ENCODE assay signal across 8 mouse cellular contexts in the genomic region with DNA sequence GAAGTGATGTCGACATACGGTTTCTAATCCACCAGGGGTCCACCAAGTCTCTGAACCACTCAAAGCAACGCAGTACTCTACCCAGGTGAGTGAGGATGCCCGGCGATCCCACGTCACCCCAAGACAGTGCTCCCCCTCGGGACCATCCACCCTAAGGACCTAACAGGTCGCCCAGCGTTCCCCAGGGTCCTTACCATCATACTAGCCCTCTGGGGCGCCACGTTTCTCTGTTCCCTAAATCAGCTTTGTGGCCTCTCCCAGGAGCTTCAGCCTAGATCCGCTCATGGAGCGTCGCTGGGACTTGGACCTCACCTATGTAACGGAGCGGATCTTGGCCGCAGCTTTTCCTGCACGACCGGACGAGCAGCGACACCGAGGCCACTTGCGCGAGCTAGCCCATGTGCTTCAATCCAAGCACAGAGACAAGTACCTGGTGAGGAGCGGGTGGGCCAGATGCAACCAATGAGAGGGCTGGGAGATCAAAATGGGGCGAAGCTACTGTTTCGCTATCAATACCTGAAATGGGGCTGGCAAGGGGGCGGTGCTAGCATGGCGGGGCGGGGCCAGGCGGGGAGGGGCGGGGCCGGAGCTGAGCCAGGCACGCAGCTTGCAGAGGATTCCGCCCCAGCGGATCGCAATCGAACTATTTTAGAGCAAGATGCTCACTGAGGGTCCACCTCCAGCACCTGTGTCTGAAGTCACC. TPM values are rescaled to one million over a fixed set of nuclear protein-coding genes. Genes with fewer than 3 reads are reported as not detected.
A peak's percentile ranks its signal among the peaks of the same experiment; 100 is the strongest.
DNase-seq lines count a peak whose midpoint lies in the region; ATAC-seq and TF ChIP-seq lines count a peak whose summit lies in the region.

No protein-coding gene starts in this region.

- H3K4me2 ChIP-seq in hindbrain, embryonic 13.5 days: peak overlapping the region; percentile 52
- H3K4me2 ChIP-seq in lung, embryonic 16.5 days (ENCODE audit: low read depth, low read length): peak overlapping the region; percentile 33

- DNase-seq in cerebellum, adult 2 months: peak; percentile 53 to 62
- no peak for DNase-seq in cerebellum, adult 8-10 months
- DNase-seq in urinary bladder, postnatal 25 days (ENCODE audit: low spot score): peak; percentile 42
- DNase-seq in urinary bladder, postnatal 10 days (ENCODE audit: low spot score): no peak
- DNase-seq in right cerebral cortex, postnatal 14 days: no peak
- no peak for DNase-seq in right cerebral cortex, postnatal 25 days

- TF ChIP-seq POLR2A in cerebellum, adult 2 months (IDR thresholded peaks at IDR 0.05; ENCODE audit: borderline replicate concordance, insufficient read depth, low read length): no peak

- H3K27ac ChIP-seq in cerebellum, adult 2 months (ENCODE audit: insufficient read depth, low read length): no peak overlapping the region
- H3K27ac ChIP-seq in hindbrain, embryonic 13.5 days: no peak overlapping the region
- no peak overlapping the region for H3K27ac ChIP-seq in lung, embryonic 16.5 days (ENCODE audit: low read length)

- H3K4me3 ChIP-seq in cerebellum, adult 2 months (replicated peaks; ENCODE audit: insufficient read depth, low read depth, low read length): peak overlapping the region; percentile 74
- peak overlapping the region; percentile 31 for H3K4me3 ChIP-seq in hindbrain, embryonic 13.5 days
- H3K4me3 ChIP-seq in lung, embryonic 16.5 days (ENCODE audit: low read length): 0 out of 2 replicates have a peak overlapping the region, but pooled peaks have one; percentile 6

- H3K9me3 ChIP-seq in hindbrain, embryonic 13.5 days: no peaks in the 10 kb centered on the region
- no peaks in the 10 kb centered on the region for H3K9me3 ChIP-seq in lung, embryonic 16.5 days (ENCODE audit: control insufficient read depth, low read length)

- TF ChIP-seq CTCF in cerebellum, adult 2 months (IDR thresholded peaks at IDR 0.05; ENCODE audit: borderline replicate concordance, insufficient read depth, low read depth, low read length): no peak

- H3K27me3 ChIP-seq in cerebellum, adult 2 months (ENCODE audit: control insufficient read depth, insufficient read depth, low read length): no peaks in the 10 kb centered on the region
- H3K27me3 ChIP-seq in hindbrain, embryonic 13.5 days: peaks cover 60% of the 10 kb centered on the region
- H3K27me3 ChIP-seq in lung, embryonic 16.5 days (ENCODE audit: control insufficient read depth, insufficient read depth, low read depth, low read length): no peaks in the 10 kb centered on the region

- 3% methylated on average over 38 of the region's 38 CpGs for WGBS in cerebellum, adult 2 months
- WGBS in hindbrain, embryonic 13.5 days: 6% methylated on average over 38 of the region's 38 CpGs
- 33% methylated on average over 38 of the region's 38 CpGs for WGBS in lung, embryonic 16.5 days

- H3K36me3 ChIP-seq in hindbrain, embryonic 13.5 days: no peaks in the 10 kb centered on the region
- peaks cover 22% of the 10 kb centered on the region for H3K36me3 ChIP-seq in lung, embryonic 16.5 days (ENCODE audit: control insufficient read depth, insufficient read depth, low read length)

- ATAC-seq in hindbrain, embryonic 13.5 days (ENCODE audit: low FRiP score): peak; percentile 3; the same call in 1 of the 2 replicates
- no peak for ATAC-seq in lung, embryonic 16.5 days (ENCODE audit: low read depth)

- peaks cover 21% of the 10 kb centered on the region for H3K4me1 ChIP-seq in cerebellum, adult 2 months (ENCODE audit: control insufficient read depth, insufficient read depth, low read length)
- H3K4me1 ChIP-seq in hindbrain, embryonic 13.5 days (replicated peaks): peaks cover 62% of the 10 kb centered on the region
- peaks cover 63% of the 10 kb centered on the region for H3K4me1 ChIP-seq in lung, embryonic 16.5 days (replicated peaks; ENCODE audit: control insufficient read depth, insufficient read depth, low read length)

- no peak overlapping the region for H3K9ac ChIP-seq in hindbrain, embryonic 13.5 days
- no peak overlapping the region for H3K9ac ChIP-seq in lung, embryonic 16.5 days (ENCODE audit: low read length)

RNA-seq across cellular contexts. Expression of gene Tns2, which starts 6.7 kb away (rescaled TPM):
- 33.6 and 33.7 TPM in 2 replicates for polyA plus RNA-seq in cerebellum, adult 2 months (2012; rRNA removed)
- 8.3 and 9.3 TPM in 2 replicates for polyA plus RNA-seq in hindbrain, embryonic 13.5 days (2015; fragmentation: Nextera tagmentation; extraction: Ambion mirVana)
- polyA plus RNA-seq in lung, embryonic 16.5 days (2015; fragmentation: Nextera tagmentation; extraction: Ambion mirVana): 68.5 and 72.8 TPM in 2 replicates

RNA-seq across cellular contexts. Expression of gene Spryd3, which starts 29.1 kb away (rescaled TPM):
- 159 and 161 TPM in 2 replicates for polyA plus RNA-seq in cerebellum, adult 2 months (2012; rRNA removed)
- polyA plus RNA-seq in hindbrain, embryonic 13.5 days (2015; fragmentation: Nextera tagmentation; extraction: Ambion mirVana): 50.8 and 57.4 TPM in 2 replicates
- 21.2 and 22.7 TPM in 2 replicates for polyA plus RNA-seq in lung, embryonic 16.5 days (2015; fragmentation: Nextera tagmentation; extraction: Ambion mirVana)

RNA-seq across cellular contexts. Expression of gene Eif4b, which starts 33.3 kb away (rescaled TPM):
- polyA plus RNA-seq in cerebellum, adult 2 months (2012; rRNA removed): 114 TPM in 2 replicates
- 82.3 and 82.9 TPM in 2 replicates for polyA plus RNA-seq in hindbrain, embryonic 13.5 days (2015; fragmentation: Nextera tagmentation; extraction: Ambion mirVana)
- 122 and 123 TPM in 2 replicates for polyA plus RNA-seq in lung, embryonic 16.5 days (2015; fragmentation: Nextera tagmentation; extraction: Ambion mirVana)

RNA-seq across cellular contexts. Expression of gene Igfbp6, which starts 37.3 kb away (rescaled TPM):
- 15.0 and 18.7 TPM in 2 replicates for polyA plus RNA-seq in cerebellum, adult 2 months (2012; rRNA removed)
- 0.49 and 1.2 TPM in 2 replicates for polyA plus RNA-seq in hindbrain, embryonic 13.5 days (2015; fragmentation: Nextera tagmentation; extraction: Ambion mirVana)
- polyA plus RNA-seq in lung, embryonic 16.5 days (2015; fragmentation: Nextera tagmentation; extraction: Ambion mirVana): 25.8 and 34.5 TPM in 2 replicates

RNA-seq across cellular contexts. Expression of gene Soat2, which starts 43.4 kb away (rescaled TPM):
- polyA plus RNA-seq in cerebellum, adult 2 months (2012; rRNA removed): 0.08 TPM in 1 of 2 replicates, not detected in the other
- 0.14 TPM in 1 of 2 replicates, not detected in the other for polyA plus RNA-seq in hindbrain, embryonic 13.5 days (2015; fragmentation: Nextera tagmentation; extraction: Ambion mirVana)
- polyA plus RNA-seq in lung, embryonic 16.5 days (2015; fragmentation: Nextera tagmentation; extraction: Ambion mirVana): 0.30 and 0.50 TPM in 2 replicates

Comparison
In these comparisons a context has a peak if more than half of its experiments do, and no peak if none do; other contexts are left out.
1. DNase-seq: peak in cerebellum, adult 2 months (2 of 2) and urinary bladder, postnatal 25 days (single experiment); none in cerebellum, adult 8-10 months (single experiment), urinary bladder, postnatal 10 days (single experiment), right cerebral cortex, postnatal 14 days (single experiment) and right cerebral cortex, postnatal 25 days (single experiment).
2. H3K4me3 ChIP-seq: peak in every context shown above with its lines; median percentile 74 in cerebellum, adult 2 months; 31 in hindbrain, embryonic 13.5 days; 6 in lung, embryonic 16.5 days.